Mouse (Mus musculus): Measurements from ENCODE around the gene Phf14.

DNA sequence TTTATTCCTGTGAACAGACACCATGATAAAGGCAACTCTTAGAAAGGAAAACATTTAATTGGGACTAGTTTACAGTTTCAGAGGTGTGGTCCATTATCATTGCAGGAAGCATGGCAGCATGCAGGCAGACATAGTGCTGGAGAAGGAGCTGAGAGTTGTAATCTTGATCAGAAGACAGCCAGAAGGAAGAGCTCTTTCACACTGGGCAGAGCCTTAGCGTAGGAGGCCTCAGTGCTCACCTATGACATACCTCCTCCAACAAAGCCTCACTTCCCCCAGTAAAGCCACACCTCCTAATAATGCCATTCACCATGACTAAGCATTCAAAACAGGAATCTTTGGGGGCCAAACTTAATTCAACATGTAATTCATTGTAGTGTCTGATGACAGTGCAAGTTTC, 40.5 kb downstream of the Phf14 start:
- TF ChIP-seq POLR2A (IDR thresholded peaks at IDR 0.05; ENCODE audit: low read depth, low read length) (no peak), CTCF (IDR thresholded peaks at IDR 0.05; ENCODE audit: borderline replicate concordance, insufficient read depth, low read length) (no peak)

Measured in embryonic fibroblast, embryonic 13.5 days (primary cell).